Mouse (Mus musculus): ENCODE results near the gene Cmtm8. TPM values are rescaled to one million over a fixed set of nuclear protein-coding genes. Genes with fewer than 3 reads are reported as not detected.

Cmtm8 gene
- polyA plus RNA-seq (2017; shearing (Covaris generic)): 0.17 TPM

DNA sequence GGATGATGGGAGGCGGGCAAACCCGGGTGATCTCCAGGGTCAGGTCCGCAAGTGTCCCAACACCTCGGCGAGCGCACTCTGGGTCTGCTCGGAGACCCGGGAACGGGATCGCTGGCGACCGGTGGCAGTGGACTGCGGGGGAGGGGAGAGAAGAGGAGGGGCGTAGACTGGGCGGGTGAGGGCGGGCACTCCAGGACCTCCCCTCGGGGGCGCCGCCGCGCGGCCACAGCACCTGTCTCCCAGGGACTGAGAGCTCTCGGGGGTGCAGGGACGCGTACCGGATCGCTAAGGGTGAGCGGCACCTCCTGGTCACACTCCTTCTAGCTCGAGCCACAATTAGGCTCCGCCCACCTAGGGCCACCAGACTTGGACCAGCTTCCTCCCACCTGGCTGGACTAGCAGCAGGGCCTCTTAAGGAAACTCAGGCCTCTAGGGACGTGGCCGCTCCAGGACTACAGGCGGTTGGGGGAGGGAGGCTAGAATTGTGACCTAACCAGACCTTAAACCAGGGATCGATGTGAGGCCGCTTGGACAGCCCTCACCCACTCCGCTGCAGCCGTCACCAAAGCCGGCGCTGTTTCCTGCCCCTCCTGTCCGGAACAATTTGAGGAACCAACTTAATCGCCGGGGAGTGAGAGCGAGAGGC is at the start of gene Cmtm8:
Cmtm8 (minus strand) TSS at position 140 of the 646 bp plus-strand sequence.

DNA sequence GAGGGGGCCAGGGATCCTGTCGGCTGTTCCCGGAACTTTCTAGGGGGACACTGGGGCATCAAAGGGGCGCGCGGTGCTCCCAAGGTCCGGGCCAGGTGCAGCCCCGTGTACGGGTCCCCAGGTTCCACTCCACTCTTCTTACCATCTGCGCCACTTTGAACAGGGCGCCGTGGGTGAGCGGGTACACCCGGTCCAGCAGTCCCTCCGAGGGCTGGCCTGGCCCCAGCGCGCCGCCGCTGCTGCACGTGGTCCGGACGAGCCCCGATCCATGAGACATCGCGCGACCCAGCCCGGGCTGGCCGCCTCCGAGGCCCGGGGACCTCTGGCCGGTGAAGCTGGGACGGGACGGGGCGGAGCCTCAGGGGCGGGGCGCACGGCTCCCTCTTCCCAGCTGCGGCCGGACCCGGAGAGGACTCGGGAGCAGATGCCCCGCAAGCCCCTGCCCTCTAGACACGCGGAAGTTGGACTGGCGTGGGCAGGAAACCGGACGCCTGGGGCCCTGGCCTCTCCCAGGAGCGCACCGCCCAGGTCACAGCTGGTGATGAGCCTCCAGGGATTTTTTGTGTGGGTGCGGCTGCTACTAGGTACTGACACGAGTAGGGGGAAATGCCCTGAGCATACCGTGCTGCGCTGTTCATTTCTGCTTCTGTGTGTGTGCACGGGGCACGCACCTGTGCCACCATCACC is 62.3 kb downstream of the Cmtm8 start, which contains the start of gene Cmtm7:
Cmtm7 (minus strand) TSS at position 331 of the 687 bp plus-strand sequence.

Other genes with a start within 250 kb of the Cmtm8 start
- gene Cnot10, start 204.0 kb downstream of the Cmtm8 start, polyA plus RNA-seq (2017; shearing (Covaris generic)): 54.5 TPM
- 74.4 TPM for gene Dync1li1, start 155.4 kb downstream of the Cmtm8 start, polyA plus RNA-seq (2017; shearing (Covaris generic))
- 210 TPM for gene Cmtm6, start 113.0 kb downstream of the Cmtm8 start, polyA plus RNA-seq (2017; shearing (Covaris generic))
- 191 TPM for gene Cmtm7, start 62.3 kb downstream of the Cmtm8 start, polyA plus RNA-seq (2017; shearing (Covaris generic))
- 33.8 TPM for gene Gpd1l, start 89.8 kb upstream of the Cmtm8 start, polyA plus RNA-seq (2017; shearing (Covaris generic))
- gene Osbpl10, start 134.4 kb upstream of the Cmtm8 start, polyA plus RNA-seq (2017; shearing (Covaris generic)): not detected
- 3,030 TPM for gene Rps27rt, start 138.6 kb upstream of the Cmtm8 start, polyA plus RNA-seq (2017; shearing (Covaris generic))